Mouse (Mus musculus) frontal cortex, adult (tissue): Measurements from ENCODE around the gene Gm11562.

Source experiments
- ATAC-seq: cut with Nextera tagmentation; 2 replicates; pipeline ENCODE4 v1.9.2; 2017; ENCODE audit warnings: mild to moderate bottlenecking, moderate library complexity, mixed read lengths; ENCODE audit not compliant: low TSS enrichment

Gm11562 gene

GRCm38 (mm10) chr11:99585096-99585495 is 35.1 kb downstream of the Gm11562 start:
- no peak for ATAC-seq

- no peak for ATAC-seq
These were observed 37.0 kb downstream of the Gm11562 start, which contains the start of gene Krtap1-4 for GRCm38 (mm10) chr11:99583245-99583704. Gene Krtap1-4, minus strand, starts transcription at chr11:99583654.

- peak; percentile 52; the same call in 1 of the 2 replicates for ATAC-seq
These were observed 38.7 kb downstream of the Gm11562 start for GRCm38 (mm10) chr11:99581564-99581963.

- no peak for ATAC-seq
These were observed 39.2 kb downstream of the Gm11562 start for GRCm38 (mm10) chr11:99581051-99581450.

GRCm38 (mm10) chr11:99580636-99581035 is 39.6 kb downstream of the Gm11562 start, which contains the start of gene Krtap1-5:
Gene Krtap1-5, minus strand, starts transcription at chr11:99581016.
- no peak for ATAC-seq

GRCm38 (mm10) chr11:99574106-99574505 is 46.1 kb downstream of the Gm11562 start:
- peak; percentile 70; the same call in 1 of the 2 replicates for ATAC-seq

GRCm38 (mm10) chr11:99573164-99573563 is 47.1 kb downstream of the Gm11562 start:
- ATAC-seq: peak; percentile 97
